In genomic region chr1:183516167-183516566, GRCm38 (mm10) we compare ENCODE assay signal across 14 mouse cellular contexts.
DNase-seq lines count a peak whose midpoint lies in the region; TF ChIP-seq lines count a peak whose summit lies in the region.
"Had no signal": no experiment of that assay in that cellular context is flagged by ENCODE, and none has a peak within 500 bp of the region (broad histone marks: within the 10 kb centered on the region; RNA-seq: fewer than 3 reads in every experiment).

No protein-coding gene starts in this region.

- in situ Hi-C loops in CH12.LX (cut with MboI; ENCODE audit: low pct_ligation_motif_present, low pct_unique_long_range_greater_than_20kb, low sequenced_read_pairs) = no loop called here

- TF ChIP-seq EP300 in CH12.LX (IDR thresholded peaks at IDR 0.05; ENCODE audit: low read length) = no peak

- TF ChIP-seq RAD21 in CH12.LX (IDR thresholded peaks at IDR 0.05; ENCODE audit: low read depth, low read length) = peak; percentile 11

- H3K9ac ChIP-seq in CH12.LX (ENCODE audit: insufficient read depth, low read depth) = no peak overlapping the region
- H3K9ac ChIP-seq: limb, embryonic 13.5 days; liver, postnatal 0 days; stomach, embryonic 15.5 days had no signal

- dilution Hi-C loops in CH12.LX (cut with MboI; ENCODE audit: extremely low pct_ligation_motif_present, extremely low pct_unique_long_range_greater_than_20kb, low sequenced_read_pairs) = no loop called here

- TF ChIP-seq POLR2A in CH12.LX (IDR thresholded peaks at IDR 0.05; ENCODE audit: low read depth, low read length) = no peak

- TF ChIP-seq CTCF in gastrocnemius, adult 2 months (IDR thresholded peaks at IDR 0.05) = peak; percentile 36
- TF ChIP-seq CTCF in left cerebral cortex, adult 2 months (IDR thresholded peaks at IDR 0.05) = peak; percentile 41
- peak in 1 of 2 experiments; percentile 47; a peak in 2 of 4 replicates for TF ChIP-seq CTCF in CH12.LX (conservative IDR thresholded peaks at IDR 0.05 in 1 of 2, IDR thresholded peaks at IDR 0.05 in 1 of 2; ENCODE audit: low read depth in 2 of 2, low read length in 2 of 2)

- no peaks in the 10 kb centered on the region for H3K79me2 ChIP-seq in CH12.LX (replicated peaks; ENCODE audit: control insufficient read depth, extremely low read depth, insufficient read depth, poor library complexity, severe bottlenecking)

- H3K4me3 ChIP-seq in gastrocnemius, adult 2 months = no peak overlapping the region
- H3K4me3 ChIP-seq in left cerebral cortex, adult 2 months = no peak overlapping the region
- H3K4me3 ChIP-seq in CH12.LX (replicated peaks in 1 of 3; ENCODE audit: low read depth in 2 of 3, low read length in 2 of 3, poor library complexity in 1 of 3) = no peak overlapping the region
- H3K4me3 ChIP-seq: erythroblast, embryonic 14.5 days; limb, embryonic 13.5 days; stomach, embryonic 15.5 days had no signal

- no peak overlapping the region for H3K4me2 ChIP-seq in CH12.LX (ENCODE audit: insufficient read depth, low read depth, poor library complexity, severe bottlenecking)
- H3K4me2 ChIP-seq: limb, embryonic 13.5 days; stomach, embryonic 15.5 days had no signal

- no peaks in the 10 kb centered on the region for H3K27me3 ChIP-seq in CH12.LX (replicated peaks)
- H3K27me3 ChIP-seq: limb, embryonic 13.5 days; stomach, embryonic 15.5 days had no signal

- peaks cover 0 to under 1% of the 10 kb centered on the region in 2 experiments; a peak in 1 of 4 replicates for H3K4me1 ChIP-seq in CH12.LX (ENCODE audit: control insufficient read depth in 1 of 2, insufficient read depth in 2 of 2)
- H3K4me1 ChIP-seq: limb, embryonic 13.5 days; stomach, embryonic 15.5 days had no signal

- no peaks in the 10 kb centered on the region for H3K36me3 ChIP-seq in CH12.LX (replicated peaks in 1 of 2; ENCODE audit: control insufficient read depth in 1 of 2, insufficient read depth in 1 of 2, low read length in 1 of 2)
- H3K36me3 ChIP-seq: limb, embryonic 13.5 days; stomach, embryonic 15.5 days had no signal

- intact Hi-C loops in gastrocnemius, adult 2 months (cut with DNase I) = no loop called here
- intact Hi-C loops in gastrocnemius, postnatal 14 days (cut with DNase I; ENCODE audit: low total_unique reads) = no loop called here
- intact Hi-C loops in left cerebral cortex, adult 2 months (cut with DNase I) = no loop called here
- intact Hi-C loops in left cerebral cortex, postnatal 36 days (cut with DNase I) = no loop called here

- H3K9me3 ChIP-seq in CH12.LX (replicated peaks; ENCODE audit: low read length) = no peaks in the 10 kb centered on the region
- H3K9me3 ChIP-seq: limb, embryonic 13.5 days; stomach, embryonic 15.5 days had no signal

- no peak overlapping the region for H3K27ac ChIP-seq in gastrocnemius, adult 2 months
- H3K27ac ChIP-seq in left cerebral cortex, adult 2 months = no peak overlapping the region
- H3K27ac ChIP-seq in CH12.LX (ENCODE audit: insufficient read depth, low read depth) = no peak overlapping the region
- H3K27ac ChIP-seq: limb, embryonic 13.5 days; stomach, embryonic 15.5 days had no signal

- no peak for DNase-seq in gastrocnemius, adult 2 months
- DNase-seq in gastrocnemius, postnatal 14 days = no peak
- DNase-seq in left cerebral cortex, adult 2 months (ENCODE audit: extremely low spot score in 1 of 2, low spot score in 2 of 2) = no peak
- no peak for DNase-seq in left cerebral cortex, postnatal 36 days (ENCODE audit: low spot score in 2 of 2)
- DNase-seq in CH12.LX (ENCODE audit: extremely low read depth) = no peak
- DNase-seq in retina, embryonic 14.5 days (ENCODE audit: low spot score) = peak; percentile 19
- no peak for DNase-seq in natural killer cell, adult 2 months (ENCODE audit: low spot score in 2 of 2)
- DNase-seq: cerebellum, adult 11-12 months; kidney, postnatal 10 days; liver, postnatal 0 days; thymus, postnatal 25 days had no signal

TF ChIP-seq in CH12.LX, 34 proteins besides CTCF, POLR2A, EP300 and RAD21:
- TF ChIP-seq ZKSCAN1 (IDR thresholded peaks at IDR 0.05; ENCODE audit: borderline replicate concordance, low read depth, low read length) (no peak), SMC3 (IDR thresholded peaks at IDR 0.05; ENCODE audit: low read depth, low read length) (peak; percentile 5; the same call in 1 of the 2 replicates), BHLHE40 (IDR thresholded peaks at IDR 0.05; ENCODE audit: low read depth, low read length) (no peak)
TF ChIP-seq in CH12.LX: peak in this region for 1.
